Mouse (Mus musculus) liver, postnatal 0 days (tissue): Measurements from ENCODE around the gene Vti1b. TPM values are rescaled to one million over a fixed set of nuclear protein-coding genes. Genes with fewer than 3 reads are reported as not detected.
A peak's percentile ranks its signal among the peaks of the same experiment; 100 is the strongest.

Experiments used
- ATAC-seq: fragments of 200-750 bp; cut with Nextera tagmentation; 2 replicates; pipeline ENCODE4 v1.8.0; 2017; ENCODE audit warnings: mild to moderate bottlenecking, moderate library complexity
- DNase-seq: peaks from one replicate; pipeline ENCODE4 v3.0.0-alpha.2; 2016
- H3K27ac ChIP-seq: fragments of 300-500 bp; sonication (generic); 2 replicates; pipeline ENCODE4 v1.5.1; 2014; ENCODE audit warnings: antibody characterized with exemption, moderate library complexity, mild to moderate bottlenecking, low read depth
- H3K27me3 ChIP-seq: fragments of 300-500 bp; sonication (generic); 2 replicates; pipeline ENCODE4 v1.6.1; 2014; ENCODE audit warnings: low read length, control low read depth, mixed read lengths; ENCODE audit not compliant: insufficient read depth
- H3K36me3 ChIP-seq: fragments of 300-500 bp; sonication (generic); replicated peaks from 2 replicates; pipeline ENCODE4 v1.6.1; 2014; ENCODE audit warnings: mild to moderate bottlenecking, control low read depth, low read length, moderate library complexity, mixed read lengths; ENCODE audit not compliant: insufficient read depth
- H3K4me1 ChIP-seq: fragments of 300-500 bp; sonication (generic); 2 replicates; pipeline ENCODE4 v1.6.1; 2014; ENCODE audit warnings: antibody characterized with exemption, mild to moderate bottlenecking, control low read depth; ENCODE audit not compliant: insufficient read depth
- H3K4me2 ChIP-seq: fragments of 300-500 bp; sonication (generic); 2 replicates; pipeline ENCODE4 v1.6.1; 2014; ENCODE audit warnings: low read depth, mild to moderate bottlenecking, low read length, moderate library complexity, mixed read lengths
- H3K4me3 ChIP-seq: fragments of 300-500 bp; sonication (generic); 2 replicates; pipeline ENCODE4 v1.5.1; 2014; ENCODE audit warnings: low read depth, low read length
- H3K9ac ChIP-seq: fragments of 300-500 bp; sonication (generic); replicated peaks from 2 replicates; pipeline ENCODE4 v1.6.1; 2014; ENCODE audit warnings: mild to moderate bottlenecking, moderate library complexity
- H3K9me3 ChIP-seq: fragments of 300-500 bp; sonication (generic); 2 replicates; pipeline ENCODE4 v1.6.1; 2016; ENCODE audit warnings: mild to moderate bottlenecking, control low read depth, low read length, mixed read lengths
- CTCF ChIP-seq: sonication (generic); IDR thresholded peaks from 2 replicates; pipeline ENCODE4 v1.5.1; 2016; ENCODE audit warnings: antibody characterized with exemption, low read depth
- EP300 ChIP-seq: IDR thresholded peaks from 2 replicates; pipeline ENCODE4 v1.6.1; 2016; ENCODE audit warnings: antibody characterized with exemption, low read depth, mild to moderate bottlenecking
- WGBS: fragments of 180-500 bp; shearing (Covaris S2); extraction: QIAGEN DNeasy Blood & Tissue Kit; methylation state at CpG from one replicate; pipeline ENCODE4 v1.1.7; 2014; ENCODE audit not compliant: insufficient replicate concordance; 5-methylcytosine and 5-hydroxymethylcytosine counted together
- polyA plus RNA-seq: library from polyadenylated mRNA; unstranded; fragments of >200 nt; fragmentation: Nextera tagmentation; extraction: Ambion mirVana; gene quantifications from 2 replicates; pipeline ENCODE4 v1.2.1, GENCODE M21; 2015

The Vti1b gene
- polyA plus RNA-seq, 1 experiment from 2014 or later = 43.5 TPM

- Histone ChIP-seq H3K4me1 (peaks cover 8% of the 10 kb centered on the region), H3K9ac (no peak overlapping the region), H3K27me3 (peaks cover 30% of the 10 kb centered on the region), H3K4me3 (peak overlapping the region; percentile 35), H3K36me3 (no peaks in the 10 kb centered on the region), H3K27ac (no peak overlapping the region), H3K9me3 (no peaks in the 10 kb centered on the region), H3K4me2 (peak overlapping the region; percentile 62)
- no peak for DNase-seq
- 27% methylated on average over 5 of the region's 5 CpGs for WGBS
- TF ChIP-seq EP300 = no peak
- no peak for TF ChIP-seq CTCF
- ATAC-seq = no peak
These were observed 40.6 kb downstream of the Vti1b start for GRCm38 (mm10) chr12:79131706-79132460.

GRCm38 (mm10) chr12:79131178-79131675, 41.2 kb downstream of the Vti1b start:
- Histone ChIP-seq H3K9ac (no peak overlapping the region), H3K9me3 (no peaks in the 10 kb centered on the region), H3K27me3 (peaks cover 30% of the 10 kb centered on the region), H3K36me3 (no peaks in the 10 kb centered on the region), H3K4me1 (peaks cover 8% of the 10 kb centered on the region), H3K27ac (no peak overlapping the region), H3K4me3 (peak overlapping the region; percentile 35), H3K4me2 (peak overlapping the region; percentile 62)
- DNase-seq (no peak), ATAC-seq (no peak)
- 1% methylated on average over 22 of the region's 22 CpGs for WGBS
- no peak for TF ChIP-seq CTCF
- no peak for TF ChIP-seq EP300

DNA sequence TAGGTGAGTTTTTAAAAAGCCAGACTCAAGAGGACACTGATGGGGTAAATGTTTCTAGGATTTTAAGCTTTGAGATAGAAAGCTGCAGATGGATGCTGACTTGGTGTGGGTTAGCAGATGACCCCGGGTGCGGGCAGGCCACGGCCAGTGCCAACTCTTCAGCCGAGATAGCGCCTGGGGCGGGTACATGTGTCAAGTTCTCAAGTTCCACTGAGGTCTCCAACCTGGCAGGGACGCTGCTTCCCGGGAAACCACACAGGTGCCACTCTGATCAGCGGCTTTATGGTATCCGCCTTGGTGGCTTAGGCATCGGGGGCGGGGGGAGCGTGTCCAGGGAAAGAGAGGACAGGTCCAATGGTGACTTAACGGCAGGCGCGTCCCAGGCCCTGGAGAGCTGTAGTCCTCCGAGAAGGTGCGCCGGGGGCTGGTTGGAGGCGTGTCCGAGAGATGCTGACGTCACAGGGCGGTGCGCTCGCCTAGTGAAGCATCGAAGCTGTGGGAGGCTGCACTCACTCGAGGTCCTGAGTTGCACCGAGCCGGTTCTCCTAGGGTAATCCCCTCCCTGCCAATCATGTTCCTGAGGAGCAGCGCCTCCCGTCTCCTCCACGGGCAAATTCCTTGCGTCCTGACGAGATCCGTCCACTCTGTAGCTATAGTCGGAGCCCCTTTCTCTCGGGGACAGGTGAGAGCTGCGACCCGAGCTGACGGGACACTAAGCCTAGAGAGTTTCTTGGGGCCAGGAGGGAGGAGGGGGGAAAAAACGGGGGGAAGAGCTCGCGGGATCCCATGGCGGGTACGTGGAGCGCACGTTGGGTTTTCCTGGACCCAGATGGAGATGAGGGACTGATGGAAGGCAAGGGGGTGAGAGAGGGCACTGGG, 41.9 kb downstream of the Vti1b start, which contains the start of gene Arg2:
Gene Arg2 (plus strand): TSS at position 479 of the 879 bp plus-strand sequence.
- no peak within 1 kb of the TSS for H3K27ac ChIP-seq
- ATAC-seq (0 out of 2 replicates have a peak, but pooled peaks have one; percentile 31), DNase-seq (peak; percentile 77)
- no peak within 1 kb of the TSS for H3K9ac ChIP-seq
- peak within 1 kb of the TSS; percentile 62 for H3K4me2 ChIP-seq
- no peaks in the 10 kb centered on the region for H3K9me3 ChIP-seq
- whole genome bisulfite sequencing = 2% methylated on average over 45 of the region's 47 CpGs
- H3K27me3 ChIP-seq = peaks cover 30% of the 10 kb centered on the region
- H3K4me3 ChIP-seq = peak within 1 kb of the TSS; percentile 35
- H3K4me1 ChIP-seq = peaks cover 8% of the 10 kb centered on the region
- no peaks in the 10 kb centered on the region for H3K36me3 ChIP-seq
- no peak for TF ChIP-seq EP300
- TF ChIP-seq CTCF = no peak

DNA sequence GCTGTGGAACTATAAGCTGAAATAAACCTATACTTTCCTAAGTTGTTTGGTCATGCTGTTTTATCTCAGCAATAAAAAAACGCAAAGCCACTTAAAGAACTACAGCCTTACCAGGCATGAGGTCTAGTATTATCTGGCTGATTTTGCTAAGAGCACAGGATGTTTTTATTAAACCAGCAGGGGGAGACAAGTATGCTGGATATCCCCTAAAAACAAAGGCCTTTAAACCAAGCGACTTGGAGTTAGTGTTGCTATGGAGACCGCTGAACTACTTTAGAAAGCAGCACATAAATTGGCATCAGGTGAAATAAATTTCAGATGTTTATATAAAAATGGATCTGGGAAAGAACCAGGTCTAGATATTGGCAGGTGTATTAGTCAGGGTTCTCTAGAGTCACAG, 49.6 kb downstream of the Vti1b start:
- Histone ChIP-seq H3K27me3 (no peaks in the 10 kb centered on the region), H3K27ac (no peak overlapping the region), H3K9me3 (no peaks in the 10 kb centered on the region), H3K36me3 (no peaks in the 10 kb centered on the region), H3K9ac (no peak overlapping the region), H3K4me1 (no peaks in the 10 kb centered on the region; the same call in 1 of the 2 replicates), H3K4me3 (no peak overlapping the region), H3K4me2 (no peak overlapping the region)
- 29% methylated on average over 3 of the region's 3 CpGs for WGBS
- DNase-seq (no peak), ATAC-seq (no peak)
- TF ChIP-seq EP300 = no peak
- peak; percentile 50 for TF ChIP-seq CTCF

- H3K4me1 ChIP-seq = no peaks in the 10 kb centered on the region; the same call in 1 of the 2 replicates
These were observed 53.5 kb downstream of the Vti1b start for GRCm38 (mm10) chr12:79118991-79119390.

More at GRCm38 (mm10) chr12:79118991-79119390, 53.5 kb downstream of the Vti1b start:
- no peak for ATAC-seq
- Histone ChIP-seq H3K9ac (no peak overlapping the region), H3K27me3 (no peaks in the 10 kb centered on the region), H3K36me3 (no peaks in the 10 kb centered on the region), H3K4me2 (no peak overlapping the region), H3K9me3 (no peaks in the 10 kb centered on the region), H3K27ac (no peak overlapping the region), H3K4me3 (no peak overlapping the region)
- WGBS = 74% methylated on average over 4 of the region's 4 CpGs
- TF ChIP-seq EP300 (no peak), CTCF (no peak)
- no peak for DNase-seq

Other genes starting within 250 kb of the Vti1b start
- gene Tmem229b, start 165.0 kb downstream of the Vti1b start, polyA plus RNA-seq = 2.9 and 3.6 TPM in 2 replicates
- gene Plekhh1, start 143.5 kb downstream of the Vti1b start, polyA plus RNA-seq = 0.22 and 0.26 TPM in 2 replicates
- 4.6 and 4.9 TPM in 2 replicates for gene Pigh, start 83.0 kb downstream of the Vti1b start, polyA plus RNA-seq
- gene Arg2, start 41.9 kb downstream of the Vti1b start, polyA plus RNA-seq = 0.92 and 1.3 TPM in 2 replicates
- 8.0 and 8.8 TPM in 2 replicates for gene Rdh11, start 19.6 kb upstream of the Vti1b start, polyA plus RNA-seq
- gene Rdh12, start 36.2 kb upstream of the Vti1b start, polyA plus RNA-seq = 1.6 and 1.8 TPM in 2 replicates
- gene Zfyve26, start 123.6 kb upstream of the Vti1b start, polyA plus RNA-seq = 4.2 and 4.8 TPM in 2 replicates
- gene Rad51b, start 124.6 kb upstream of the Vti1b start, polyA plus RNA-seq = 2.5 TPM in 2 replicates